ENCODE assay signal across 8 mouse cellular contexts in genomic region chr7:44497361-44498055, GRCm38 (mm10). TPM values are rescaled to one million over a fixed set of nuclear protein-coding genes. Genes with fewer than 3 reads are reported as not detected.
DNase-seq lines count a peak whose midpoint lies in the region; ATAC-seq and TF ChIP-seq lines count a peak whose summit lies in the region.

No protein-coding gene starts in this region.

- 88% methylated on average over 10 of the region's 10 CpGs for WGBS in forebrain, embryonic 13.5 days
- WGBS in liver, embryonic 14.5 days (ENCODE audit: insufficient replicate concordance) = 78% methylated on average over 10 of the region's 10 CpGs

- no peaks in the 10 kb centered on the region for H3K9me3 ChIP-seq in forebrain, embryonic 13.5 days (replicated peaks)
- no peaks in the 10 kb centered on the region for H3K9me3 ChIP-seq in liver, embryonic 14.5 days (ENCODE audit: control insufficient read depth, low read length)

- no peak for TF ChIP-seq CTCF in liver, embryonic 14.5 days (IDR thresholded peaks at IDR 0.05; ENCODE audit: low read depth)

- ATAC-seq in forebrain, embryonic 13.5 days = no peak
- ATAC-seq in liver, embryonic 14.5 days (ENCODE audit: insufficient read depth) = no peak

- TF ChIP-seq EP300 in liver, embryonic 14.5 days (IDR thresholded peaks at IDR 0.05; ENCODE audit: low read depth) = no peak

- H3K27me3 ChIP-seq in forebrain, embryonic 13.5 days = no peaks in the 10 kb centered on the region
- no peaks in the 10 kb centered on the region for H3K27me3 ChIP-seq in liver, embryonic 14.5 days (ENCODE audit: control insufficient read depth, insufficient read depth, low read length)

- H3K27ac ChIP-seq in forebrain, embryonic 13.5 days = no peak overlapping the region
- peak overlapping the region; percentile 11 for H3K27ac ChIP-seq in liver, embryonic 14.5 days

- H3K4me1 ChIP-seq in forebrain, embryonic 13.5 days = peaks cover 32% of the 10 kb centered on the region
- peaks cover 22 to 32% of the 10 kb centered on the region in 2 experiments for H3K4me1 ChIP-seq in liver, embryonic 14.5 days (replicated peaks; ENCODE audit: control insufficient read depth in 2 of 2, insufficient read depth in 2 of 2, low read length in 1 of 2)

- peak overlapping the region; percentile 83 for H3K4me2 ChIP-seq in forebrain, embryonic 13.5 days
- H3K4me2 ChIP-seq in liver, embryonic 14.5 days (ENCODE audit: low read depth) = peak overlapping the region; percentile 79

- peaks cover 18% of the 10 kb centered on the region for H3K36me3 ChIP-seq in forebrain, embryonic 13.5 days (ENCODE audit: poor library complexity, severe bottlenecking)
- peaks cover 3% of the 10 kb centered on the region; the same call in 1 of the 2 replicates for H3K36me3 ChIP-seq in liver, embryonic 14.5 days (replicated peaks; ENCODE audit: control insufficient read depth, insufficient read depth, low read depth)

- peak overlapping the region; percentile 80 for H3K4me3 ChIP-seq in forebrain, embryonic 13.5 days
- H3K4me3 ChIP-seq in liver, embryonic 14.5 days (ENCODE audit: insufficient read depth in 1 of 2, low read depth in 2 of 2, low read length in 2 of 2) = peak overlapping the region in 1 of 2 experiments; percentile 69; a peak in 2 of 4 replicates

- peak overlapping the region; percentile 93 for H3K9ac ChIP-seq in forebrain, embryonic 13.5 days
- H3K9ac ChIP-seq in liver, embryonic 14.5 days (replicated peaks) = no peak overlapping the region; the same call in 1 of the 2 replicates

- DNase-seq in heart, adult 11 months = peak; percentile 90
- DNase-seq in heart, adult 18-20 months = no peak
- DNase-seq in A20 (ENCODE audit: low read depth, low spot score) (peak; percentile 39), adipocyte (ENCODE audit: low spot score) (no peak)
- DNase-seq in liver, embryonic 14.5 days (ENCODE audit: low read depth in 3 of 3, low spot score in 3 of 3) = no peak
- DNase-seq in layer of hippocampus, adult 9-11 months = no peak
- no peak for DNase-seq in ovary, postnatal 14 days (ENCODE audit: low spot score)

RNA-seq across cellular contexts. Expression of gene Fam71e1, which starts 1.1 kb away (rescaled TPM):
- 1 to 10 TPM; 1.6 to 4.3 TPM for total RNA-seq in heart, adult 18-20 months (2021)
- polyA plus RNA-seq in forebrain, embryonic 13.5 days (2015; fragmentation: Nextera tagmentation; extraction: Ambion mirVana) = 30.1 and 35.0 TPM in 2 replicates
- polyA plus RNA-seq in liver, embryonic 14.5 days (2012; rRNA removed) = 0.64 and 1.5 TPM in 2 replicates
- polyA plus RNA-seq in liver, embryonic 14.5 days (2014; fragmentation: Nextera tagmentation; extraction: Ambion mirVana) = 0.48 and 1.6 TPM in 2 replicates

RNA-seq across cellular contexts. Expression of gene Emc10, which starts 1.2 kb away (rescaled TPM):
- total RNA-seq in heart, adult 18-20 months (2021) = 10 to 100 TPM; 79.6 to 85.6 TPM
- 101 and 106 TPM in 2 replicates for polyA plus RNA-seq in forebrain, embryonic 13.5 days (2015; fragmentation: Nextera tagmentation; extraction: Ambion mirVana)
- polyA plus RNA-seq in liver, embryonic 14.5 days (2012; rRNA removed) = 46.7 and 49.5 TPM in 2 replicates
- 41.7 and 49.3 TPM in 2 replicates for polyA plus RNA-seq in liver, embryonic 14.5 days (2014; fragmentation: Nextera tagmentation; extraction: Ambion mirVana)

RNA-seq across cellular contexts. Expression of gene Mybpc2, which starts 26.9 kb away (rescaled TPM):
- total RNA-seq in heart, adult 18-20 months (2021) = 10 to 100 TPM; 10.2 to 10.8 TPM
- 0.13 and 0.14 TPM in 2 replicates for polyA plus RNA-seq in forebrain, embryonic 13.5 days (2015; fragmentation: Nextera tagmentation; extraction: Ambion mirVana)
- polyA plus RNA-seq in liver, embryonic 14.5 days (2012; rRNA removed) = not detected in 2 replicates
- polyA plus RNA-seq in liver, embryonic 14.5 days (2014; fragmentation: Nextera tagmentation; extraction: Ambion mirVana) = not detected in 2 replicates

RNA-seq across cellular contexts. Expression of gene Josd2, which starts 29.7 kb away (rescaled TPM):
- 100 to 1,000 TPM in 1 of 2 experiments, 10 to 100 TPM in 1; 98.6 to 108 TPM for total RNA-seq in heart, adult 18-20 months (2021)
- polyA plus RNA-seq in forebrain, embryonic 13.5 days (2015; fragmentation: Nextera tagmentation; extraction: Ambion mirVana) = 49.0 and 56.1 TPM in 2 replicates
- polyA plus RNA-seq in liver, embryonic 14.5 days (2012; rRNA removed) = 212 TPM in 2 replicates
- polyA plus RNA-seq in liver, embryonic 14.5 days (2014; fragmentation: Nextera tagmentation; extraction: Ambion mirVana) = 155 and 164 TPM in 2 replicates

RNA-seq across cellular contexts. Expression of gene Aspdh, which starts 32.3 kb away (rescaled TPM):
- total RNA-seq in heart, adult 18-20 months (2021) = 1 to 10 TPM in 1 of 2 experiments, under 1 TPM in 1; 0.41 to 1.4 TPM
- polyA plus RNA-seq in forebrain, embryonic 13.5 days (2015; fragmentation: Nextera tagmentation; extraction: Ambion mirVana) = 3.8 and 4.0 TPM in 2 replicates
- 10.2 and 14.7 TPM in 2 replicates for polyA plus RNA-seq in liver, embryonic 14.5 days (2012; rRNA removed)
- polyA plus RNA-seq in liver, embryonic 14.5 days (2014; fragmentation: Nextera tagmentation; extraction: Ambion mirVana) = 10.9 and 11.0 TPM in 2 replicates

Comparison
In these comparisons a context has a peak if more than half of its experiments do, and no peak if none do; other contexts are left out.
1. DNase-seq: peak in heart, adult 11 months (single experiment) and A20 (single experiment); none in heart, adult 18-20 months (0 of 2), liver, embryonic 14.5 days (0 of 3), adipocyte (single experiment), layer of hippocampus, adult 9-11 months (single experiment) and ovary, postnatal 14 days (single experiment).
2. RNA of gene Fam71e1, which starts 1.1 kb away (polyA plus RNA-seq): 30.1 to 35.0 TPM in forebrain, embryonic 13.5 days; 0.48 to 1.6 TPM in liver, embryonic 14.5 days; every median in the first group is over 10 times any median in the second.